Mouse (Mus musculus) testis, postnatal 10 days (tissue): ENCODE measurements at regions not wholly inside any gene's neighbourhood (a gene's known extent, or its start where the extent isn't known, plus 50 kb on each side); places are given as distances from the start of the nearest gene placed in this dataset.
"Not testable (repeated sequence)": the region's sequence is repeated elsewhere in the genome, so short reads cannot be mapped to it uniquely, and the experiment has no call there.

Experiments used
- DNase-seq: peaks from one replicate; pipeline ENCODE4 v3.0.0; 2021; ENCODE audit warnings: low spot score

DNA sequence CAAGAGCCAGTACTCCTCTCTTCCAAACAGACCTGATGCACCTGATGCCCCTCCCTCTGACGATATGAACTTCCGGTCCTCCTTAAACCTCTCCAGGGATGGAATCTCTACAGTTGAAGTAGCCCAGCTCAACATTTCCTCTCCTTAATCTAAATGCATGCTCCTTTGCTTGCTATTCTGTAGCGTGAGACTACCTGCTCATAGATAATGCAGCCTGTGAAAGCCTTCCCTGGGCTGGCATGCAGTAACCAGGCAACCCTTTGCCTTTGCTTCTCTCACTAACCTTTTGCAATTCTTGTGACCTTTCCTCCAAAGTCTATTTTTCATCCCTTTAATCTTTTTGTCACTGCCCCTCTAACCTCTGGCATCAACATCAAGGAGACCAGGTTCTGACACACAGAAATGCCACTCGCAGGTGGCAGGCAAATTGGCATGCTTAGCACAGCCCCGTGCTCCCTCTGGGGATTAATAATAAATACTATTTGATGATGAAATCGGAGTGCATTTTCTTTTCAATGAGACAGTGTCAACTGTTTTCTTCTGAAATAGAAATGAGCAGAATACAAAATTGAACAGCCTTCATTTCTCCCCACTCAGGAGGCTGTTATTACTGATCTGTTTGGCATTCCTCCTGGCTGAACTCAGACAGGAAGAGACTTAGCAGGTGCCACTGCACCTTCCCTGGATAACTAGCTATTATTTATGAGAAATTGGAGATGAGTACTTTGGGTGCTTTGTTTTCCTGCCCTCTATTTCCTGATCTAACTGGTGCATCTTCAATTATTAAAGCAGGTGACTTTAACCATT lies 249.8 kb upstream of the Pbx1 start:
- DNase-seq = no peak

DNA sequence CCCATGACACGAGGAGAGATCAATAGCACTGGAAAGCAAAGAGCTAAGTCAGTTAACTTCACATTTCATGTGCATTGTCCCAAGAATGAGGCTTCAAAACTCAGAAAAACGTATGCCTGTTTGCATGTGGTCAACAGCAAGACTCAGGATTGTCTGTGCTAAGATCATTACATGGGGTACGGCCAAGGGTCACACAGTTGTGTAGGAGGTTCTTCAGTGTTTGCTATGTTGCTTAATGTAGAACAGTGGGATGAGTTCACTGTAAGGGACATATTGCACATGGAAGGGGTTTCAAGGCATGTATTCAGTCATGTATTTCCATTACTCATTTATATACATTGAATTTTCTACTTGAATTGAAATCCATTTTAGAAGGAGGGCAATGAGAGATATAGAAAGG lies 248.6 kb upstream of the Pbx1 start:
- no peak for DNase-seq

DNA sequence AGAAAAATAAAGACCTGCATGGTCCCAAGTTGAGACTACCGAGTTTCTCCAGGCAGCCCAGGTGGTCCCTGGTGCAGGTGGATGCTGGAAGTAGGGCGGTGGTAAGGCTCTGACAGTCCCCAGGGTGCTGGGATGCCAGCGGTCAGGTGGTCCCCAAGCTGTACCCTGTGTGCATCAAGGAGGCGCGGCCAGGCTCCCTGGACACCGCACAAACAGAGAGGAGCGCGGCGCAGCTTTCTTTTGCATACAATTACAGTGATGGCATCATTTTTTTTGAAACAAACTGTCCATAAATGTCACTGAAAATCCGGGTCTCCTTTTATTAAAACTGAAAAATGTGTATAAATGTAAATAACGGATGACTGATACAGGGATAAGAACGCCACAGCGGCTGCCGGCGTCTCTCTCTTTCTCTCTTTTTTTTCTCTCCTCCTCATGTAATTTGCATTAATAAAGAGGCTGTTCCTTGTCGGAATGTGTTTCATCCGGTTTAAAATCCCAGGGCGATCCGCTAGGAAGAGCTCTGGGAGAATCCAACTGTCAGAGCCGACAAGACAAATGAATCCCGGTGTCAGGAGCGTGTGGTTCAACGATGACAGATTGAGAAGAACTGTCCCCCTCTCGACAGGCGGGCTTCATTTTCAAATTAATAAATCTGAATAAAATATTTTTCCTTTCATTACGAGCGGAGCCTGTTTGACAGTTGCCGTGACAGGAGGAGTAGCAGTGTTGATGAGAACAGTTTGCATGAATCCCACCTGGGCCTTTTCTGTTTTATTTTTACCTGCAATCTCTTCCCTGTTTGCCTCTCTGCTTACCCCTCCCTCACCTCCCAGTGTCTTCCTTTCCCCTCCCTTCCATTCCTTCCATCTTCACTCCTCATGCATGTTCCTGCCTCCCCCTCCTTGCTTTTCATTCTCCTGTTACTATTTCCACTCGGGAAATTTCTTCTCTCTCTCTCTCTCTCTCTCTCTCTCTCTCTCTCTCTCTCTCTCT lies 244.6 kb upstream of the Pbx1 start:
- no peak for DNase-seq

DNA sequence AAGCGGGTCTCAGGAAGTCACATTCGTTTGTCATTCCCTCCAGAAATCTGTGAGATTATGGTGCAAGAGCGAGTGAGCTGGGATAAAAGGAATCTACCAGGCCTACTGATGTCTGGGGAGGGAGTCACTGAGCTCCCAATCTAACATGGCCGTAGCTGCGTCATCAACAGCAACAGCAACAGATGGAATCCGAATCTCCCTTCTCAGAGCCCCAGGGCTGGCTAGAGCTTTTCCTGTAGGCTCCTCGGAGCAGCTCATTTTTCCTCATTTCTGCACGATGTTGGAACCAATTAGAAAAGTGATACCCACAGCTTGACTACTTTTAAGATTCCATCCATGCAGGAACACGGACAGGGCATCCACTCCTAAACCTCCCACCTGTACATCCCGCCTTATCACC lies 243.7 kb upstream of the Pbx1 start:
- DNase-seq = no peak

DNA sequence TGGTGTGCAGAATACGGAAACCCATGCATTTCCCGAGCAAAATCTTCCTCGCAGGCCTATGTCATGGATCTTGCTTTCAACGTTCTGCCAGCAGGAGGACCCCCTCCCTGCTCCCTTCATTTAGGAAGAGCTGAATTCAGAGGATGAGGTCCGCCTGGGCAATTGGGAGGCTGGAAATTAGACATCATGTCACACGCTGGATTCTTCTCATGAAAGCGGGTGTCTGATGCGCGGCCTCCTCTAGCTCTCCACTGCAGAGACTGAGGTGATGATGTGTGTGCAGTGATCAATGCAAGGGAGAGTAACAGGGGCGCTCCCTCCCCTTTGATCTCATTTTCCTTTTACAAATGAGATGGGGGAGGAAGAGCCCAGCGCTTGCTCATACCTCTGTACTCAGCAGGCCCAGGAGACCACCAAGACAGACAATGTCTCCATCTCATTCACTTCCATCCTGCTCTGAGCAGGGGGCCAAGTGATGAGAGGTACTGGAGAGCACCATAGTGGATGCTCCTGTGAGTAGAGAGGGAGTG lies 230.8 kb upstream of the Pbx1 start:
- no peak for DNase-seq

DNA sequence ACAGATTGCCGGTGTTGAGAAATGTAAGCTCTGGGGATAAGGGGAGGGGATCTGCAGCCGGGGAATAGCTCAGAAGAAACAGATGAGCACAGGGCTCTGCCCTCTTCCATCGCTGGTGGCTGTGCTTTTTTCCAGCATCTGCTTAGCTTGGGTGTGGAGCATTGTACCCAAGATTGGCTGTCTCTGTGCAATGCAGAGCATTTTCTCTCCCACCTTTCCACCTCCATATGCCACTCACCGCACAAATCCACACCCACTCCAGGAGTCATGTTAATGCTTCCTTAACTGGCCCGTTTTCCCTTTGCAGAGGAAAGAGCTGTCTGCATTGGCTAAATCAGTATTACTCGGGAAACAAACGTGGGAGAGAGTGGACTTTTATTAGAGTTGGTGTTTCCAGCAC lies 228.9 kb upstream of the Pbx1 start:
- DNase-seq = no peak

DNA sequence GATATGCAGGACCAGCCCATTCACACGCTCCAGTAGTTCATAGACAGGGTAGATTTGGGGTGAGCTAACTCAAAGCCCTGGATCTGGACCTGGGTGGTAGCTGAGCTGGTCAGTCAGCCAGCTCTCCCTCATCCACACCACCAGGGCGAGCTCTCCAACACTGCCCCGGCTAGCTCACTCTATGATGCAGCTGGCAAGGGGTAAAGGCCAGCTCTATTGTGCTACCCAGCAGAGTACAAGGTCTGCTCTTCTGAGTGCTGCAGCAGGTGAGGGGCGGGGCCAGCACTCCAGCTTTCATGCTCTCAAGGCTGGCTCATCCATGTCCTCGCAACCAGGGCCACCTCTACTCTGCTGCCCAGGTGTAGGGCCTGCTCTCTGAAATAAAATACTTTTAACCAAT lies 227.5 kb upstream of the Pbx1 start:
- no peak for DNase-seq

DNA sequence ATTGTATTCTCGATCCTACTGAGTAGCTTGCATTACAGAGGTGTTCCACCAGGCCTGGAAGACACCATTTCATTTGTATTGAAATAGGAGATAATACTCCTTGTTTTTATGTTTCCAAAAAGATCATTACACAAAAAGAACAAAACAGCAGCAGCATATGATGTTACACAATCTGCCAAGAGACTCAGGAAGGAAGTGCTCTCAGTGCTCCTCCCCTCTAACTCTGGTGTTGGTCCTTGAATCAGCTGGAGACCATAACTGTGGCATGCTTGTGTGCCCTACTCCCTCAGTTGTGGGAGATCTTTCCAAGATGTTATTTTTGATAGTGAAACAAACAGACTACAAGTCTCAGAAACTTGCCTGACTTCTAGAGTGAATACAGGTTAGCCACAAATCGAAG lies 200.8 kb upstream of the Pbx1 start:
- DNase-seq = no peak

DNA sequence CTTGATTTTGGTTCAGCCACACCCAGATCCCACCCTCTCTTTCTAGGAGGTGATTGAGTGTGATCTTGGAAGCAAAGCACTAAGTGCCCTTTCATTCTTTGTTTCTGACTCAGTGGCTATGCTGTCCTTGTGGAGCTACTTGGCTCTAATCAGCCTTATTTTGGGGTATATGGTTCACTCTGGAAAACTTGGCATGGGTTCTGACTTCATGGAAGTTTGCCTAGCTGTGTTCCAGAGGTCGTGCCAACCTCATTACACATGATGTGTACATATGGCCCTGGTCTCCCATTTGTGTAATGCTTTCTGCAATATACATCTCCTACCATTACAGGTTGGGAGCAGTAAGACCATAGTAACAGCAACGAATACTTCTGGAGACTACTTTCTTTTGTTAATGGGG lies 199.9 kb upstream of the Pbx1 start:
- DNase-seq = no peak

DNA sequence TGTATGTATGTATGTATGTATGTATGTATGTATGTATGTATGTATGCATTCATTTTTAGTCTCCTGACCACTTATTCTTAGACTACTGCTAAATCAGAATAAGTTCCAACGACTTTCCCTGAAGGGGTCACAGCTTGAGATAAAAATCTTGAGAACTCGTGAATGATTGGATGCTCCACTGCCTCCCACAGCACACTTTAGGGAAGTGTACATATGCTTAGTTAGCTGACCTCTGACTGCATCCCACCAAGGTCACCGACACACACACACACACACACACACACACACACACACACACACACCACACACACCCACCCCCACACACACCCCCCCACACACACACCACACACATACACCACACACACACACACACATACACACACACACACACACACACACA lies 169.9 kb upstream of the Pbx1 start:
- DNase-seq = not testable (repeated sequence)

DNA sequence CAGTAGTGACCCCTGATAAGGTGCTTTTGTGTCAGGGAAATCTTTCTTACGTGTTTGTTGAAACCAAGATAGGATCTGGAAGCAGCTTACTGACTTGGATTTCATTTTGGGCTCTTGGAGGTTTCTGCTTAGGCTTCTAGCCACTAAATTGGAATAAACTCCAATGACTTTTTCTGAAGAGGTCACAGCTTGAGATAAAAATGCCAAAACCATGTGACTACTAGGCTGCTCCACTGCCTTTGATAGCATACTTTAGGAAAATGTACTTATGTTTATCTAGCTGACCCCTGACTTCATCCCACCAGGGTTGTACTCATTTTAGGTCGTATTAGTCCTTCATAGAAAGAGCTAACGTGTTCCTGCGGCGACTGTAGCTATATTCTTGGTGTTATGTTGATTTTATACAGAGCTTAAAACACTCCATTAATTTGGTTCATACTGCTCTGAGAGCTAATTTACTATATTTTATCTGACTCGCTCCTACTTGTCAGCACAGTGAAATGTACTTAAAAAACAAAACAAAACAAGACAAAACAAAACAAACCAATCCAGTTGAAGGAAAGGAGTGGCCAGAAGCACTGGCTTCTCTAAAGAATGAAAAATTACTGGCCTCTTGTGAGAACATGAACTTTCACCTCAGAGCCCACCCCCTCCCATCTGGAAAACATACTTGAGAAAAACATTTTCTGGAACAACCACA lies 168.5 kb upstream of the Pbx1 start:
- no peak for DNase-seq

DNA sequence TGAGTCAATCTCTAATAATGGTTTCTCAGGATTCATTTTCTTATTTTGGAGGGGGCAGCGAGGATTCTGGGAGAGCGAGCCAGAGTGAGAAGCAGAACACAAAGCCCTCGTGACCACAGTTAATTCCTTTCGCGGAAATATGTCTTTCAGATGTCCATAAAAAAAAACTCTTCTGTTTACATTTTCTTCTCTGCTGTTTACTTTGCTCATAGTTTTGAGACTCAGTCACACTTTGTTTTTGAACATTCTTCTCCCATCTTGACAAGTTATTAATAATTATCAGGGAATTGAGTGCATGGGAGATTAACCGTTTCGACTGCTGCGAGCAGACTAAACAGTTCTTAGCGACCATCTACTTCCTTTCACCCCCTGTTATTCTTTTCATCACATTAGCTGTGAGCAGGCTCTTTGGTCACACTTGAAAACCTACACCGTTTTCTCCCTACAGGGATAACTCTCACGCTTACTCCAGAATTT lies 166.2 kb upstream of the Pbx1 start:
- DNase-seq = no peak

DNA sequence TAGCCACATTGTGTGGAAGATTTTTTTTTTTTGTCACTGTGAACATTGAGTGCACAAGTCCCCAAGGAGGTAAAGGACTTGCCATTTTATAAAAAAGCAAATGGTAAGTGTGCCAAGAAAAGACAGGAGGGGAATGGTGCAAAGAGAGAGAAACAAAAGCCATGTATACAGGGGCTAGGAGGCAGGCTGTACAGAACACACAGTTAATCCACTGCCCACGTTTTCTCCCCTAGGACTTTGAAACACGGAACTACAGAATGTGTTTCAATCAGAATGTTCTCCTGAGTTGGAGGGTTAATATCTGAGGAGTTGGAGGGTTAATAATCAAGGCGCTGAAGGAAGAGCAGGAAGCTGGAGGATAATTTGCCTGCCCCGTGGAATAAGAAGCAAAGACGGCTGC lies 165.4 kb upstream of the Pbx1 start:
- no peak for DNase-seq

DNA sequence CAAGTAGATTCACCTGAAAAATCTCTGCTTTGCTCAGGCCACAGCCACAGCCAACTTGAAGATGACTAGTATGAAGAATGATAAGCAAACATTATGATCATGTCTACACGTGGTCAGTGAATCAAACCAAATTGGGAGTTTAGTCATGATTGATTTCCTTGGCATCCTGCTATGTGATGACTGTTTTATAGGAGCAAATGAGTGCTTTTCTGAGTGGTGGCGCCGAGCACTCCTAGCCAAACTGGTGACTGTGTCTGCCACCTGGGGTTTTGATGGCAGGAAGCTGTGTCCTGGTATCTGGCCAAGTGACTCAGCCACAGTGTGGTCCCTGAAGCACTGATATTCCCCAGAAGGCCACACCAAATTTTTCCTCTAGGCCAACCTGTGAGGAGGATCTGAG lies 152.1 kb upstream of the Pbx1 start:
- DNase-seq = no peak

DNA sequence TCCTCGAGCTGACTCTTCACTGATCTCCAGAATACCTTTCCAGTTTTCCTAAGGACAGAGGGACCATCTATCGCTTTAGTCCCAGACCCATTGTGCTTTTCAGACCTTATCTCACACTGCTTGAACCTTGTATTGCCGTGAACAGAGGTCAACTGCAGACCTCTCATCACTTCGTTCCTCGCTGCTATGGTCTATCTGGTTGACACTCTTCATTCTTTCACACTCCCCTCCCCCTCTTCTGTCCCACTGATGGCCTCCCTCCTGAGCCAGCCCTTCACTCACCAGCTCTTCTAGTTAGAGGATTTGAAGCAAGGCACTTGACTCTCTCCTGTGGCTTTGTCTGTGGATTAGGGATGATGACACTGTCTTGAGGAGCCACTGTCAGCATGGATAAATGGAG lies 150.4 kb upstream of the Pbx1 start:
- DNase-seq = no peak

DNA sequence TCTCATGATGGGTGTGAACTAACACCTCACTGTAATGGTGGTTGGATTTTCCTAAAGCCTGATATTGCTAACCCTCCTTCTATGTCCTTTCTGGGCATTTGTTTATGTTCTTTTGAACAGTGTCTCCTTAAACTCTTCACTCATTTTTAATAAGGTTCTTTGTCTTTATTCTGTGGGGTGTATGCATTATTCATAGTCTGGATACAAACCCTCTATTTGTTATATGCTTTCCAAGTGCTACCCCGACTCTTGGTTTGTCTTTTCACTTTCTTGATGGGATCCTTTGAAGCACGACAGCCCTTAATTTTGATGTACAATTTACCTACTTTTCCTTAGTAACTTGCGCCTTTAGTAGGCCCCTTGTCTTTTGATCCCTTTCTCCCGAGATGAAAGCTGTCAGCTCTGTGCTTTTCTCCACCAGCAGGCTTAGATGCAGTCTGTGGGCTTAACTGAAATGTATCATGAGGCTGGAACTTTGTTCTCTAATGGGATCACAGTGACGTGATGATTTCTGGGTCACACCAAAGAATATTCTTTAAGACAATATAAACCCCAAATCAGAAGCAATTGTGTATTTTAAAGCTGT lies 138.0 kb upstream of the Pbx1 start:
- no peak for DNase-seq

DNA sequence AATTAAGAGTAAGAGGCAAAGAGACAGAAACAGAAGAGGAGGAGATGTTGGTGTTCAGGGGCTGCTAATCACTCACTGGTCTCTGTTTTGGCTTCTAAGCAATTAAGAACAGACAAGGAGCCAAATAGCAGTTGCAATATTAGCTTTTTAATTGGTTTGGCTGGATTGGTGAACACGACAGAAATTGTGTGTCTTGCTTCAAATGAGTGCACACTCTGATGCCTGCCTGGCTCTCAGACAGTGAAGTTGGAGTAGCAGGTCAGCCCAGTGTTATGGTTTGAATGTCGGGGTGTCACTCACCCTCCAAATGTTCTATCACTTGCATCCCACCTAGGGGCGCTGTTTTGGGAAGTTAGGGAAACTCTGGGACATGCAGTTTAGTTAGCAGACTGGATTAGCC lies 120.3 kb upstream of the Pbx1 start:
- DNase-seq = no peak

DNA sequence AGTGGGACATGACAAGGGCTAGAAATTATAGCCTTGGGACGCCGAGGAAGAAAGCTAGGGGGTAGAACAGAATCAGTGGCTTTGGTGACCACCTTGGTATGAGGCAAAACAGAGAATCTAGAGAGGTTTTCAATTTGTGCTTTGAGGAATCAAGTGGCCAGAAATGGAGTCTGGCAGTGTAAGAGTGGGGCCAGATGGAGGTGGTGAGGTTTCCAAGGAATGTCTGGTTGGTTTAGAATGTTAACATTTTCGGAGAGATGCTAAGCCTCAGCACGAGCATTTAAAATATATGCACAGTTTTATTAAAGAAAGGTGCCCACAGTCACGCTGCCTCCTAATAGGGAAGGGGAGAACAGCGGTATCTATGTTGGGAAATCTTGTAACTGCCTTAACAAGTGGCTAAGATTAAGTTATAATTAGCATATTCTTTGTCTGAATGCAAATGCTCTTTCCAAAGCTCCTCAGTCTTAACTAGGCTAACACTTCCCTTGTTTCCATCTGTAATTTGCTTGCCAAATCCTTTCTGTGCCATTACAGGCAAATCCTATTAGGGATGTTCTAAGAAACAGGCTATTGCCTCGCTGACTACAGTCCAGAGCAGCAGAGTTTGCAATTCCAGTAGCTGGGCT lies 117.9 kb upstream of the Pbx1 start:
- DNase-seq = no peak

DNA sequence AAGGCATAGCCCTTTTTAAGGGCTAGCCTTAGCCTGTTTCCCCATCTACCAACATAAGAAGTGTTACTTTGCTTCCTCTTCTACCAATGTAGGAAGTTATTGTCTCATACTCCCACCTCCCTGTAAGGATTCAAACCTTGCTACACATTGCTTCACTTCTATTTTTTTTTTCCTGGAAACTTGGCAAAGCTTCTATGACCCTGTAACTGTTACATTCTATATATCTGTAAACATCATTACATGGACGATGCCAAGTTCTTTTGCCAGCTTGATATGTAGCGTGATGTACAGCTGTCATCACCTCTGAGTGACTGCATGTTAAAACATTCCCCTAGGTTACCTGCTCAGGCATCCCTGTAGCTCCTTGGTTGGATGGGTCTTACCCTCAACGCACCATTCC lies 114.1 kb upstream of the Pbx1 start:
- no peak for DNase-seq

DNA sequence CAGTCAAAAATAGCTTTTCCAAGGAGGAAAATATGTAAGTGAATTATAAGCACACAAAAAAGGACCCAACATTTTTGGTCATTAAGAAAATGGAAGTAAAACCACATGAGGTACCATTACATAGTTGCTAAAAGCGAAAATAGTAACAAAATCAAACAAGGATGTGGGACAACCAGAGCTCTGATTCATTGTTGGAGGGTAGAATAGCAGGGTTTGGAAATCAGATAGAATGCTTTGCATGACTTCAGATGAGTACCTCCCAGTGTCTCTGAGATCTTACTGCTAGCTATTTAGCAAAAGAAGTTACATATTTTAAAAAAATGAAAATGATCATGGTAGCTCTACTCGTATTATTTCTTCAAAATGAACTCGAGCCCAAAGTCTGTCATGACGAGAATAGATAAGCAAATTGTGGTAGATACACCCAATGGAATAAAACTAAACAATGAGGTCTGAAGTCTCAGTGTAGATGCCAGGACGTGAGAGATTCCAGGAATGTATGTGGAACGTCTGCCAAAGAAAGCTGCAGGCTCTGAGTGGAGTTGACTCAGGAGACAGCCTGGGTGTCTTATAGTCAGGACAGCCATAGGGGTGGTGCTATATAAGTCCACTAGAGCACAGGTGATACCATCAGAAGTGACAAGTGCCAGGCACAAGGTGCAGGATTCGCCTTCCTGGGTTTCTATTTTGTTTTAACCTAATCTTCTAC lies 113.2 kb upstream of the Pbx1 start:
- DNase-seq = no peak

DNA sequence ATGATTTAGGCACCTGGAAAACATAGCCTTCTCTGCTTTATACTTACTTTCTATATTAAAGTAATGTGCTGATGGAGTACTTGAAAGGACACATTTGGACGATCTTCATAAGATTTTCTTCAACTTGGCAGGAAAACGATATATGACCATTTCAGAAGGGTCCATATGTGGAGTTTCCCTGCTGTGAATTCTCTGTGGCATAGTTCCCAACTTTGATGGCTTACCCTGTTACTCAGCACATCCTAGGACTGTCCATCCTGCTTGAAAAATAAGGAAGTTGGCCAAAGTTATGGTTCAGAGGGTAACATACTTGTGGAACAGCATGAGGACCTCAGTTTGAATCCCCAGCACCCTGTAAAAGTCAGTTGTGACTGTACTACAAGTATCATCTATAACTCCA lies 109.2 kb upstream of the Pbx1 start:
- no peak for DNase-seq
